Mouse (Mus musculus): Measurements from ENCODE around the gene Fam118b. TPM values are rescaled to one million over a fixed set of nuclear protein-coding genes. Genes with fewer than 3 reads are reported as not detected.

The Fam118b gene
- total and polyA plus RNA-seq, 3 experiments = 23.4 to 30.9 TPM; not detected in 1

DNA sequence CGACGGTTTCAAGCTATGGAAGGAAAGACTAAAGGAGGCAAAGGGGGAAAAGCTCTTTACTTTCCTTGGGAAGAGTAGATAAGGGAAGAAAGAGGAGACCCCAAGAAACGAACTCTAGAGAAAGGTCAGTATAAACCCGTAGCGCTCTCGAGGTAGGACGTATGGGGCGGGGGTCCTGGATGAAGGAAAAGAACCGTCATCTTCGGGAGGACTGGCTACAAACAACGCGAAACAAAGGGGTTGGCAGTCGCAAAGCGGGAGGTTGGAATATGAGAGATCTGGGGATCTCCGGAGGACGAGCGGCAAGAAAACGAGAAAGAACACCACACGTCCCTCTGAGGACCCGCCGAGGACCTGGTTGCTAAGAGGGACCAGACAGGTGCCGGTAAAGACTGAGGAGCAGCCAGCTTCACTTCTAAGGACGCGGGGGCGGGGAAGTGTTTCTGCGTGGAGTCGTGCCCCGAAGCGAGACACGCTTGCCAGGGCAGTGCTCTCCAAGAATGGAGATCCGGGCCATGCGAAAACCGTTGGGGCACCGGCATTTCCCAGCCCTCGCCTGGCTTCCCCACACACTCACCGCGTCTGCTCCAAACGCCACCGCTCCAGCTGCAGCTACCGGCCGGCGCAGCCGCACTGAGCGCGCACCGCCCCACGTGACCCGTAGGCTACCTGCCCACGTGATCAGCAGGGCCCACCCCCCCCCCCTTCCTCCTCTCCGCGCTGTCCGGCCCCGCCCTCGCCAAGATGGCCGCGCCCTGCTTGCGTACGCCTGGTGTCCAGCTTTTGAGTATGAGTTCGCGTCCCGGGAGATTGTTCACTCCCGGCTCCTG lies at the start of gene Fam118b, which contains the start of gene Rpusd4 (continued):
- TF ChIP-seq USF1 (IDR thresholded peaks at IDR 0.05; ENCODE audit: low read depth, low read length) = peak; percentile 99
- TF ChIP-seq NELFE (IDR thresholded peaks at IDR 0.05; ENCODE audit: low read depth, low read length) = peak; percentile 90
- TF ChIP-seq JUND (IDR thresholded peaks at IDR 0.05; ENCODE audit: low read depth, low read length) = no peak
- TF ChIP-seq MAFK (IDR thresholded peaks at IDR 0.05; ENCODE audit: borderline replicate concordance, low read depth, low read length) = no peak
- no peak; the same call in 1 of the 2 replicates for TF ChIP-seq KAT2A (conservative IDR thresholded peaks at IDR 0.05; ENCODE audit: low read depth, low read length)

DNA sequence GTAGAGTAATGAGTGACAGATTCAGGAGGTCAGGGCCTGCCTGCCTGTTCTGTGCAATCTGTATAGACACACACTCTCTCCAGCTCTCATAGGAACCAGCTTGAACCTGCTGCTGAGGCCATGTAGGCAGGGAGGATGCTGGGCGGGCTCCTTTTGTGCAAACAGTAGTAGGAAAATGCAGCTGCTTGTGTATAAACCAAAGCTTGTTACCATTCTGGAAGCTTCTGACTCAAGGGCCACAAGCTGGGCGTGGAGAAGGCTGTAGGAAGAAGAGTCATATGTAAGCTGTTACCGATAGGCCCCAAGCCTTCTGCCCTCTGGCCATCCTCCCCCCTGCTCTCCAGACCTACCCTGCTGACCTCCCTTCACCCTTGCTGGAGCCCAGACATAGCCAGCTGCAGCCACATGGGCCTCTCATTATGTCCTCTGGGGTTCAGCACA lies 49.2 kb upstream of the Fam118b start:
- TF ChIP-seq RCOR1 (IDR thresholded peaks at IDR 0.05; ENCODE audit: low read depth, low read length) = no peak
- no peak for TF ChIP-seq POLR2AphosphoS2 (IDR thresholded peaks at IDR 0.05; ENCODE audit: low read length)
- no peak for TF ChIP-seq TAL1 (IDR thresholded peaks at IDR 0.05; ENCODE audit: low read length)
- TF ChIP-seq MYC (IDR thresholded peaks at IDR 0.05; ENCODE audit: low read depth, low read length) = no peak
- no peak for TF ChIP-seq CHD1 (IDR thresholded peaks at IDR 0.05; ENCODE audit: low read depth, low read length)
- no peak for TF ChIP-seq CHD2 (IDR thresholded peaks at IDR 0.05; ENCODE audit: low read length)
- no peak for TF ChIP-seq KAT2A (conservative IDR thresholded peaks at IDR 0.05; ENCODE audit: low read depth, low read length)
- no peak for TF ChIP-seq BHLHE40 (IDR thresholded peaks at IDR 0.05; ENCODE audit: borderline replicate concordance, low read depth, low read length)
- no peak for TF ChIP-seq ZNF384 (IDR thresholded peaks at IDR 0.05; ENCODE audit: low read depth, low read length)
- TF ChIP-seq ZMIZ1 (IDR thresholded peaks at IDR 0.05; ENCODE audit: low read depth, low read length) = no peak
- TF ChIP-seq TCF12 (IDR thresholded peaks at IDR 0.05; ENCODE audit: low read depth, low read length) = no peak
- TF ChIP-seq ELF1 (IDR thresholded peaks at IDR 0.05; ENCODE audit: low read depth, low read length) = no peak
- TF ChIP-seq GATA1 (IDR thresholded peaks at IDR 0.05; ENCODE audit: low read depth, low read length) = no peak
- no peak for TF ChIP-seq MYB (IDR thresholded peaks at IDR 0.05; ENCODE audit: low read depth, low read length)
- no peak for TF ChIP-seq GABPA (IDR thresholded peaks at IDR 0.05; ENCODE audit: low read depth, low read length)
- no peaks in the 10 kb centered on the region for H3K79me2 ChIP-seq (ENCODE audit: control insufficient read depth, insufficient read depth, low read length, poor library complexity)
- H3K36me3 ChIP-seq (ENCODE audit: control insufficient read depth in 1 of 2, insufficient read depth in 2 of 2, low read length in 2 of 2) = no peaks in the 10 kb centered on the region
- DNase-seq (ENCODE audit: low read depth, low spot score) = no peak
- no peaks in the 10 kb centered on the region for H3K27me3 ChIP-seq (ENCODE audit: control insufficient read depth in 1 of 2, insufficient read depth in 2 of 2, low read length in 2 of 2)
- no peak overlapping the region for H3K4me3 ChIP-seq (ENCODE audit: control insufficient read depth in 1 of 2, insufficient read depth in 1 of 2, low read depth in 2 of 2, low read length in 2 of 2)
- no peak overlapping the region for H3K27ac ChIP-seq (ENCODE audit: control insufficient read depth, low read depth, low read length)
- H3K9ac ChIP-seq (ENCODE audit: control insufficient read depth, low read depth, low read length, poor library complexity, severe bottlenecking) = no peak overlapping the region
- H3K4me1 ChIP-seq (ENCODE audit: control insufficient read depth in 1 of 2, insufficient read depth in 2 of 2, low read length in 2 of 2) = no peaks in the 10 kb centered on the region
- no peaks in the 10 kb centered on the region for H3K9me3 ChIP-seq (replicated peaks; ENCODE audit: insufficient read depth, low read length)
